Mouse (Mus musculus) thymus, adult 2 months (tissue): ENCODE measurements around the gene Gbf1. TPM values are rescaled to one million over a fixed set of nuclear protein-coding genes. Genes with fewer than 3 reads are reported as not detected.

ENCODE experiments used
- DNase-seq: peaks from one replicate; pipeline ENCODE4 v3.0.0; 2021
- H3K27ac ChIP-seq: fragments of 200-500 bp; 2 replicates; pipeline ENCODE4 v1.5.1; 2012; ENCODE audit warnings: low read length, control low read depth; ENCODE audit not compliant: control insufficient read depth, insufficient read depth
- H3K27me3 ChIP-seq: fragments of 200-500 bp; 2 replicates; pipeline ENCODE4 v1.6.1; 2012; ENCODE audit warnings: mild to moderate bottlenecking, low read length, moderate library complexity, mixed read lengths; ENCODE audit not compliant: control insufficient read depth, insufficient read depth
- H3K36me3 ChIP-seq: fragments of 200-500 bp; 2 replicates; pipeline ENCODE4 v1.6.1; 2012; ENCODE audit warnings: mild to moderate bottlenecking, low read length, moderate library complexity; ENCODE audit not compliant: control insufficient read depth, insufficient read depth
- H3K4me1 ChIP-seq: fragments of 200-500 bp; replicated peaks from 2 replicates; pipeline ENCODE4 v1.6.1; 2012; ENCODE audit warnings: low read length; ENCODE audit not compliant: control insufficient read depth, insufficient read depth
- H3K4me3 ChIP-seq: fragments of 200-500 bp; 2 replicates; pipeline ENCODE4 v1.5.1; 2012; ENCODE audit warnings: mild to moderate bottlenecking, low read length, control low read depth, moderate library complexity; ENCODE audit not compliant: control insufficient read depth, insufficient read depth
- CTCF ChIP-seq: fragments of 200-500 bp; IDR thresholded peaks from 2 replicates; pipeline ENCODE4 v1.5.1; 2012; ENCODE audit warnings: mild to moderate bottlenecking, control low read depth, low read length, moderate library complexity, borderline replicate concordance; ENCODE audit not compliant: control insufficient read depth, poor library complexity, insufficient read depth; ENCODE audit errors: extremely low read depth
- POLR2A ChIP-seq: fragments of 200-500 bp; IDR thresholded peaks from 2 replicates; pipeline ENCODE4 v1.6.1; 2012; ENCODE audit warnings: mild to moderate bottlenecking, low read length, control low read depth, moderate library complexity; ENCODE audit not compliant: control insufficient read depth, poor library complexity, insufficient read depth; ENCODE audit errors: extremely low read depth
- WGBS: fragments of 180-500 bp; shearing (Covaris S2); methylation state at CpG from one replicate; pipeline ENCODE4 v1.1.7; 2018; 5-methylcytosine and 5-hydroxymethylcytosine counted together
- polyA plus RNA-seq: library from polyadenylated mRNA; depleted of rRNA; stranded (reverse); fragments of >200 nt; gene quantifications from 2 replicates; pipeline ENCODE4 v1.2.3, GENCODE M21; 2012

Gbf1 gene
- polyA plus RNA-seq, 1 experiment = 113 TPM

GRCm38 (mm10) chr19:46172541-46172940 is 20.2 kb downstream of the Gbf1 start:
- no peak for TF ChIP-seq POLR2A
- no peak for TF ChIP-seq CTCF
- DNase-seq = no peak
- Histone ChIP-seq H3K27me3 (no peaks in the 10 kb centered on the region), H3K27ac (no peak overlapping the region), H3K4me3 (no peak overlapping the region), H3K36me3 (peaks cover 7% of the 10 kb centered on the region; the same call in 1 of the 2 replicates), H3K4me1 (no peaks in the 10 kb centered on the region)
- 69% methylated on average over 5 of the region's 5 CpGs for WGBS

- no peak for TF ChIP-seq CTCF
- no peak for TF ChIP-seq POLR2A
- no peak overlapping the region for H3K4me3 ChIP-seq
- no peaks in the 10 kb centered on the region for H3K27me3 ChIP-seq
- H3K36me3 ChIP-seq = peaks cover 7% of the 10 kb centered on the region; the same call in 1 of the 2 replicates
- H3K27ac ChIP-seq = no peak overlapping the region
- no peaks in the 10 kb centered on the region for H3K4me1 ChIP-seq
- DNase-seq = no peak
Measured at GRCm38 (mm10) chr19:46175173-46175572, 22.9 kb downstream of the Gbf1 start.

GRCm38 (mm10) chr19:46177046-46177445 is 24.7 kb downstream of the Gbf1 start:
- DNase-seq = no peak
- H3K4me3 ChIP-seq = no peak overlapping the region
- no peak overlapping the region for H3K27ac ChIP-seq
- H3K36me3 ChIP-seq = no peaks in the 10 kb centered on the region
- WGBS = 83% methylated on average over 5 of the region's 5 CpGs
- no peaks in the 10 kb centered on the region for H3K4me1 ChIP-seq
- TF ChIP-seq POLR2A (no peak), CTCF (no peak)
- no peaks in the 10 kb centered on the region for H3K27me3 ChIP-seq

- no peaks in the 10 kb centered on the region for H3K36me3 ChIP-seq
- no peak for DNase-seq
- H3K4me3 ChIP-seq = no peak overlapping the region
- H3K27ac ChIP-seq = no peak overlapping the region
- H3K4me1 ChIP-seq = no peaks in the 10 kb centered on the region
- no peaks in the 10 kb centered on the region for H3K27me3 ChIP-seq
- TF ChIP-seq CTCF = no peak
- TF ChIP-seq POLR2A = no peak
- 93% methylated on average over 2 of the region's 2 CpGs for WGBS
Measured at GRCm38 (mm10) chr19:46180274-46180673, 28.0 kb downstream of the Gbf1 start.

GRCm38 (mm10) chr19:46182241-46182640 is 29.9 kb downstream of the Gbf1 start:
- 97% methylated on average over 3 of the region's 3 CpGs for WGBS
- H3K27ac ChIP-seq = no peak overlapping the region
- H3K36me3 ChIP-seq = no peaks in the 10 kb centered on the region
- peaks cover 5% of the 10 kb centered on the region for H3K4me1 ChIP-seq
- H3K4me3 ChIP-seq = no peak overlapping the region
- H3K27me3 ChIP-seq = no peaks in the 10 kb centered on the region
- DNase-seq = no peak
- no peak for TF ChIP-seq POLR2A
- TF ChIP-seq CTCF = no peak

GRCm38 (mm10) chr19:46186611-46187010 is 34.3 kb downstream of the Gbf1 start:
- no peak for DNase-seq
- H3K27ac ChIP-seq = no peak overlapping the region
- peaks cover 5% of the 10 kb centered on the region for H3K4me1 ChIP-seq

GRCm38 (mm10) chr19:46187203-46187602 is 34.9 kb downstream of the Gbf1 start:
- Histone ChIP-seq H3K27ac (no peak overlapping the region), H3K4me3 (no peak overlapping the region), H3K4me1 (peaks cover 5% of the 10 kb centered on the region), H3K27me3 (no peaks in the 10 kb centered on the region), H3K36me3 (no peaks in the 10 kb centered on the region)
- TF ChIP-seq POLR2A (no peak), CTCF (no peak)
- peak; percentile 19 for DNase-seq
- 11% methylated on average over 2 of the region's 2 CpGs for WGBS

More at GRCm38 (mm10) chr19:46186611-46187010, 34.3 kb downstream of the Gbf1 start:
- Histone ChIP-seq H3K4me3 (no peak overlapping the region), H3K27me3 (no peaks in the 10 kb centered on the region), H3K36me3 (no peaks in the 10 kb centered on the region)
- no peak for TF ChIP-seq CTCF
- no peak for TF ChIP-seq POLR2A
- 34% methylated on average over 3 of the region's 3 CpGs for WGBS
